Mouse (Mus musculus) heart, postnatal 0 days (tissue): ENCODE measurements around the gene Prdm5. TPM values are rescaled to one million over a fixed set of nuclear protein-coding genes. Genes with fewer than 3 reads are reported as not detected.

ENCODE experiments used
- ATAC-seq: fragments of 200-750 bp; cut with Nextera tagmentation; 2 replicates; pipeline ENCODE4 v1.8.0; 2017; ENCODE audit warnings: low read depth, moderate number of reproducible peaks, moderate library complexity; ENCODE audit not compliant: insufficient read depth
- DNase-seq: peaks from one replicate; pipeline ENCODE4 v3.0.0-alpha.2; 2016; ENCODE audit warnings: low spot score
- H3K27ac ChIP-seq: fragments of 300-500 bp; sonication (generic); 2 replicates; pipeline ENCODE4 v1.5.1; 2014; ENCODE audit warnings: low read depth, mild to moderate bottlenecking
- H3K27me3 ChIP-seq: fragments of 300-500 bp; sonication (generic); 2 replicates; pipeline ENCODE4 v1.6.1; 2014; ENCODE audit warnings: low read length, mixed read lengths; ENCODE audit not compliant: control insufficient read depth, insufficient read depth
- H3K36me3 ChIP-seq: fragments of 300-500 bp; sonication (generic); replicated peaks from 2 replicates; pipeline ENCODE4 v1.6.1; 2014; ENCODE audit warnings: low read length, mixed read lengths; ENCODE audit not compliant: control insufficient read depth, insufficient read depth
- H3K4me1 ChIP-seq: fragments of 300-500 bp; sonication (generic); 2 replicates; pipeline ENCODE4 v1.6.1; 2014; ENCODE audit warnings: antibody characterized with exemption; ENCODE audit not compliant: control insufficient read depth, insufficient read depth
- H3K4me2 ChIP-seq: fragments of 300-500 bp; sonication (generic); 2 replicates; pipeline ENCODE4 v1.6.1; 2014; ENCODE audit warnings: low read depth, mild to moderate bottlenecking, low read length, moderate library complexity
- H3K4me3 ChIP-seq: fragments of 300-500 bp; sonication (generic); 2 replicates; pipeline ENCODE4 v1.5.1; 2014; ENCODE audit warnings: low read depth, low read length
- H3K9ac ChIP-seq: fragments of 300-500 bp; sonication (generic); replicated peaks from 2 replicates; pipeline ENCODE4 v1.6.1; 2014; ENCODE audit warnings: low read depth, low read length, mixed read lengths
- H3K9me3 ChIP-seq: fragments of 300-500 bp; sonication (generic); replicated peaks from 2 replicates; pipeline ENCODE4 v1.6.1; 2016; ENCODE audit warnings: low read length; ENCODE audit not compliant: control insufficient read depth
- CTCF ChIP-seq: IDR thresholded peaks from 2 replicates; pipeline ENCODE4 v1.5.1; 2016; ENCODE audit warnings: antibody characterized with exemption, control low read depth, low read depth
- EP300 ChIP-seq: IDR thresholded peaks from 2 replicates; pipeline ENCODE4 v1.6.1; 2016; ENCODE audit warnings: antibody characterized with exemption, low read depth
- WGBS: fragments of 180-500 bp; shearing (Covaris S2); extraction: QIAGEN DNeasy Blood & Tissue Kit; methylation state at CpG from one replicate; pipeline ENCODE4 v1.1.7; 2014; 5-methylcytosine and 5-hydroxymethylcytosine counted together
- polyA plus RNA-seq: library from polyadenylated mRNA; unstranded; fragments of >200 nt; fragmentation: Nextera tagmentation; extraction: Ambion mirVana; gene quantifications from 2 replicates; pipeline ENCODE4 v1.2.1, GENCODE M21; 2015
- total RNA-seq: library from RNA; depleted of rRNA; stranded (reverse); fragments of >200 nt; gene quantifications from 2 replicates; pipeline ENCODE4 v1.2.3, GENCODE M21; 2014; ENCODE audit warnings: low replicate concordance; rRNA removed

Prdm5 gene
- total RNA-seq, result 8.5 and 14.3 TPM in 2 replicates
- polyA plus RNA-seq, result 12.5 and 12.6 TPM in 2 replicates

DNA sequence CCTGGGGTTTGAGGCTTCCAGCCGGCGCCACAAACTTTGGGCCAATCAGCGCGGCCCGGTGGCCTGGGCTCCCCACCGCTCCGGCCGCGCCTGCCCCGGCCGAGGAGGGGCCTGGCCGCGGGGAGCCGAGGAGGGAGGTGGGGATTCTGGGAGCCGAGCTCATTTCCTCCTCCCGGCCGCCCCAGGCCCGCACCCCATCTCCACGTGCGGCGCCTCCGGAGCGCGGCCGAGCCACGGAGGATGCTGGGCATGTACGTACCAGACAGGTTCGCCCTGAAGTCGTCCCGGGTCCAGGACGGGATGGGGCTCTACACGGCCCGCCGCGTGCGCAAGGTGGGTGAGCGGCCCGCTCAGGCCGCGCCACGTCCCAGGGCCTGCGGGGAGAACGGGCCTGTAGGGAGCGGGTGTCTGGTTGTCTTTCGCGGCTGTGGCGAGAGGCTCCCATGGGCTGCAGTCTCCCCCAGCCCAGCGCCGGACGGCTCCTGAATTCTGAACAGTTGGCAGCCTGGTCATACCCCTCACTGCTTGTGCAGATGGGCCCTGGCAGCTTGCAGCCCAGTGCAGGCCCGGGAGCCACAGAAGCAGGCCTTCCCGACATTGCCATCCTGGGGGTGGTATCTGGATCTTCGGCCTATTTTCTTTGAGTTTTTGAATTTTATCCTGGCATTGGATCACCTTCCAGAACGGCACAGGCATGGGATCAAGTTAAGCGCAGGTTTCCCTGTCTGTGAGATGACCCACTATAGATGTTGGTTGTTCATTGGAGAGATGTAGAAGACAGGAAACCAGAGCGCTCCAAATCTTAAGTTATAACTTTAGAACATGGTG is at the start of gene Prdm5:
Gene Prdm5, plus strand, starts transcription at position 128 of the 828 bp plus-strand sequence.
- TF ChIP-seq EP300 (no peak), CTCF (no peak)
- no peaks in the 10 kb centered on the region for H3K36me3 ChIP-seq
- 4% methylated on average over 51 of the region's 56 CpGs for whole genome bisulfite sequencing
- peak within 1 kb of the TSS; percentile 66 for H3K27ac ChIP-seq
- H3K4me3 ChIP-seq, result peak within 1 kb of the TSS; percentile 69
- H3K27me3 ChIP-seq, result no peaks in the 10 kb centered on the region
- peaks cover 21% of the 10 kb centered on the region for H3K4me1 ChIP-seq
- peak; percentile 56 for DNase-seq
- peak; percentile 91 for ATAC-seq
- H3K9me3 ChIP-seq, result no peaks in the 10 kb centered on the region
- peak within 1 kb of the TSS; percentile 70 for H3K9ac ChIP-seq
- peak within 1 kb of the TSS; percentile 62 for H3K4me2 ChIP-seq

- peak; percentile 83 for TF ChIP-seq EP300
- TF ChIP-seq CTCF, result no peak
- Histone ChIP-seq H3K4me1 (peaks cover 3% of the 10 kb centered on the region), H3K9me3 (no peaks in the 10 kb centered on the region), H3K4me3 (no peak overlapping the region), H3K36me3 (no peaks in the 10 kb centered on the region), H3K9ac (no peak overlapping the region), H3K4me2 (no peak overlapping the region), H3K27ac (peak overlapping the region; percentile 32), H3K27me3 (no peaks in the 10 kb centered on the region)
- ATAC-seq, result peak; percentile 96
- 22% methylated on average over 6 of the region's 8 CpGs for WGBS
- peak; percentile 88 for DNase-seq
Observed at GRCm38 (mm10) chr6:65739442-65739841, 39.3 kb upstream of the Prdm5 start.

GRCm38 (mm10) chr6:65743144-65743870 is 35.5 kb upstream of the Prdm5 start:
- Histone ChIP-seq H3K9me3 (0 out of 2 replicates have a peak, but pooled peaks cover 3% of the 10 kb centered on the region), H3K27ac (no peak overlapping the region), H3K36me3 (no peaks in the 10 kb centered on the region), H3K9ac (no peak overlapping the region), H3K4me1 (peaks cover 3% of the 10 kb centered on the region), H3K27me3 (no peaks in the 10 kb centered on the region), H3K4me2 (no peak overlapping the region), H3K4me3 (no peak overlapping the region)
- no peak for DNase-seq
- TF ChIP-seq EP300 (no peak), CTCF (no peak)
- no peak for ATAC-seq
- WGBS, result 63% methylated on average over 1 of the region's 1 CpGs

- H3K9me3 ChIP-seq, result 0 out of 2 replicates have a peak, but pooled peaks cover 3% of the 10 kb centered on the region
- ATAC-seq (no peak), DNase-seq (no peak)
- TF ChIP-seq CTCF (no peak), EP300 (no peak)
- H3K9ac ChIP-seq, result no peak overlapping the region
- H3K4me1 ChIP-seq, result peaks cover 3% of the 10 kb centered on the region
- no peak overlapping the region for H3K4me3 ChIP-seq
- no peak overlapping the region for H3K4me2 ChIP-seq
- no peak overlapping the region for H3K27ac ChIP-seq
- no peaks in the 10 kb centered on the region for H3K27me3 ChIP-seq
- no peaks in the 10 kb centered on the region for H3K36me3 ChIP-seq
Observed at GRCm38 (mm10) chr6:65743871-65744202, 35.0 kb upstream of the Prdm5 start.

DNA sequence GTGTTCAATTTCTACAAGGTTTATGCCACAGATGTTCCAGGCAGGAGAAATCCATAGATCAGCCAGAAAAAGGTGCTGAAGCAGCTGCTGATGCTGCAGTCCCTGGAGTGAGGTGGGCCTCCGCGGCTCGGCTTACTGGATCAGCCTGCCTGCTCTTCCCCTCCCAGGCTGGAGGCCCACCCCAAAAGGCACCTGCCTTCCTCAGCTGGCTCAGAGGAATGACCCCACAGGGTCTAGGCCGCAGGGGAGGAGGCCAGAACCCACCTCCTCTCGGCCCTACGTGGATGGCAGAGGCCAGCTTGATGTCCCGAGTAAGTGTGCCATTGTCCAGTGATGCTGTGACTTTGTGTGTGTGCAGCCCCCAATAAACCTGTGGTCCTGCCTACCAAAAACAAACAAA is 20.6 kb upstream of the Prdm5 start:
- no peak overlapping the region for H3K4me2 ChIP-seq
- TF ChIP-seq CTCF (no peak), EP300 (no peak)
- no peak for ATAC-seq
- H3K9ac ChIP-seq, result no peak overlapping the region
- no peaks in the 10 kb centered on the region for H3K4me1 ChIP-seq
- no peak overlapping the region for H3K4me3 ChIP-seq
- no peak overlapping the region for H3K27ac ChIP-seq
- H3K36me3 ChIP-seq, result no peaks in the 10 kb centered on the region
- 65% methylated on average over 7 of the region's 7 CpGs for whole genome bisulfite sequencing
- no peak for DNase-seq
- no peaks in the 10 kb centered on the region for H3K27me3 ChIP-seq
- H3K9me3 ChIP-seq, result no peaks in the 10 kb centered on the region
